Mouse (Mus musculus): ENCODE results near the gene Chsy1. TPM values are rescaled to one million over a fixed set of nuclear protein-coding genes. Genes with fewer than 3 reads are reported as not detected.

Chsy1 gene
- total RNA-seq, 2 experiments from 2014 or later: 10.1 to 15.3 TPM

GRCm38 (mm10) chr7:66198416-66198815, 89.1 kb downstream of the Chsy1 start:
- no peak for ATAC-seq (replicated peaks; ENCODE audit: low FRiP score, poor library complexity, severe bottlenecking)

DNA sequence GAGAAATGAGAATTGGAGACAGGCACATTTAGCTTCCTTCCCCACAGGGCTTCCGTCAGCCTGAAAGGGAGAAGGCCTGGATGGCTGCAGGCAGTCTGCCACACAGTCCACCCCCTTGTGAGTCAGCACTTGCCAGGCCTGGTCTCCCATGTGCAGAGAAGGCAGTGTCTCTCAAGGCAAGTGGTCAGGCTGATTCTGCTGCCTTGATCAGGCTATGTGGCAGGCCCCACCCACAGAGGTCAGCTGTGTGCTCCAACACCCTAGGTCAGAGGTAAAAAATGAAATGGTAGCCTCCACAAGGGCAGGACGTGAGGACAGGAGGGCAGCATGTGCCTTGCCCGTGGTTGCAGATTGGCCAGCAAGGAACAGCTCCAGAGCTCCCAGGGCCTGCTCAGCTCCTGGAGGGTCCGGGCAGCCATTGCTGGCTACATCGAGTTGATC, 90.1 kb downstream of the Chsy1 start:
- peak; percentile 64 for ATAC-seq (replicated peaks; ENCODE audit: low FRiP score, poor library complexity, severe bottlenecking)

GRCm38 (mm10) chr7:66200383-66200782, 91.1 kb downstream of the Chsy1 start:
- no peak for ATAC-seq (replicated peaks; ENCODE audit: low FRiP score, poor library complexity, severe bottlenecking)

GRCm38 (mm10) chr7:66200791-66201450, 91.6 kb downstream of the Chsy1 start:
- peak; percentile 35 for ATAC-seq (replicated peaks; ENCODE audit: low FRiP score, poor library complexity, severe bottlenecking)

GRCm38 (mm10) chr7:66201657-66202056, 92.3 kb downstream of the Chsy1 start:
- no peak for ATAC-seq (replicated peaks; ENCODE audit: low FRiP score, poor library complexity, severe bottlenecking)

DNA sequence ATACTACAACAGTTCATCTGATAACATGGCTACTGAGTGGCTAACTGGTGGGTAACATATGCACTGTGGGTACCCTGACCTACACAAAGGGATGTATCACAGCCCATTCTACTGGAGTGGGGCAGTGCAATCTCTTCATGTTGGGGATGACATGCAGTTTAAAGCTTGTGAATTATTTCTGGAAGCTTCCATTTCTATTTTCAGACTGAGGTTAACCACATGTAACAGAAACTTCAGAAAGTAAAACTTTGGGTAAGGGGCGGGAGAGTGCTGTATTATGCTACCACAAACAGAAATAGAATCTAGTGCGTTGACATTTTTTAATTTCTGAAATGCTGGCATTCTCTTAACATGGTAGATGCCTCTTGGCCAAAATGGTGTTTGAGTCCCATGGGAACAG, 100.6 kb downstream of the Chsy1 start:
- no peak for ATAC-seq (replicated peaks; ENCODE audit: low FRiP score, poor library complexity, severe bottlenecking)

DNA sequence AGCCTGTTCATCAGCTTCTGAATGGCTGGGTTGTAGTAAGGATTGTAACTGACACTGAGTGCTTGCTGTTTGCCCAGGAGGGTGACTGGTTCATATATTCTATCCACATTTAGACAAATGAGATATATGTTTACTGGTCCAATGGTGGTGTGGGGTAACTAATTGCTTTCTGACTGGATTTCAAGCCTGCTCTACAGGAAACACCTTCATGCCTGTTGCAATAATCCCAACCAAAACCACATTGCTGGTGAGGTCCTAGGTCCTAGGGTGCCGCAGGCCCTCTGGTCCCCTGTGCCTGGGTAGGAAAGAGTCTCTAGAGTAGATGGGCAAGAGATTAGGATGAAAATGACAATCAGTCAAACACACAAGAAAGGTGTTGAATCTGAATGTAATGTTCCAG, 103.6 kb downstream of the Chsy1 start:
- ATAC-seq (replicated peaks; ENCODE audit: low FRiP score, poor library complexity, severe bottlenecking): no peak

- ATAC-seq (replicated peaks; ENCODE audit: low FRiP score, poor library complexity, severe bottlenecking): no peak
Measured at GRCm38 (mm10) chr7:66214477-66214876, 105.2 kb downstream of the Chsy1 start.

DNA sequence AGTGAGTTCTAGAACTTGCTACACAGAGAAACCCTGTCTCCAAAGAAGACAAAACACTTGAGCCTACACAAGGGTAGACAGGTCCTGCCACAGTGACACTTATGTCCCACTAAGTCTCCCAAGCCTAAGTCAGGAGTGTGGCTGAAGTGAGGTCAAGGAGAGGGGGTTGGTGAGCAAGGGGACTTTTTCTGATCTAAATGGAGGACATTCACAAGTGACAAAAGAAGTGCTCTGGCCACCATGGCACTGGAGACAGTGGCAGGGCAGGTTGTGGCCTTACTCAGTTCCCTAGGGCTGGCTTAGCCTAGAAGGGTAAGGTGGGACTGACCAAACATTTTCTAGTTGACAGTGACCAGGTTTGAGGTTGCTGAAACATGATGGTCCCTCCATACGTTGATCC, 106.6 kb downstream of the Chsy1 start:
- ATAC-seq (replicated peaks; ENCODE audit: low FRiP score, poor library complexity, severe bottlenecking): no peak

DNA sequence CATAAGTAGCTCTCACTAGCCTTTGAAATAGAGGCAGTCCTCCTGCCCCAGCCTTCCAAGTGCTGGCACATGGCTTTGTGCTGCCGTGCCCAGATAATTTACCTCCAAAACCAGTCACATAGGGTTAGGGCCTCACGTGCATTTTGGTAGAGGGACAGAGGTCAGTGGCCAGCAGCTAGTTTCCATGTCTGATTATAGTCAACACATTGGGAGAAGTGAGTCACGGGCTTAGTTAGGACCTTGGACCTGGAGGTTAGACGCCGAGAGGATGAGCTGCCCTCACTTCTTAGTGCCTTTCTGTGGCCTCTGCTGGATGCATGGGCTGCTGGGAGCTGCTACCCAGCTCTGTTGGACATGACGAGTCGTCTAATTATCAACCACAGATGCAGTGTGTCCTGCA, 107.7 kb downstream of the Chsy1 start:
- no peak for ATAC-seq (replicated peaks; ENCODE audit: low FRiP score, poor library complexity, severe bottlenecking)

DNA sequence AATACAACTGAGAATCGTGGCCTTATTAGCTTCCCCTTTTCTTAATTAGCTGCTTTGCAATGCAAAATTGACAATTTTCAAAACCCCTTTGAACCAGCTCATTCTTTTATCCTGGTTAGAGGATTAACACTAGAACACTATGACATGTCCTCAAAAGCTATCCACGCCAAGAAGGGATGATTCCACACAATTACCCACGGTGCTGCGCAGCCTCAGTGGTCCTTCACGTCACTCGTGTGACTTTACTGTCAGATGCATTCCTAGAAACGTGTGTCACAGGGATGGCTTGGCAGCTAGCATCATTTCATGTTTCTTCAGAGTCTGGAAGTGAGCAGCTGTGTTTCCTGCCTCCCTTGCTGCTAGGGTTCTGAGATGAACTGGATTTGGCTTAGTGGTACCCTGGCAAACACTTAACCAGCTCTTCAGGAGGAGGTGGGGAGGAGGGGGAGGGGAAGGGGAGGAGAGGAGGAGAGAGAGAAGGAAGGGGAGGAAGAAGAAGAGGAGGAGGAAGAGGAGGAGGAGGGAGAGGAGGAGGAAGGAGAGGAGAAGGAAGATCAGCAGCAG, 108.3 kb downstream of the Chsy1 start:
- ATAC-seq (replicated peaks; ENCODE audit: low FRiP score, poor library complexity, severe bottlenecking): no peak

DNA sequence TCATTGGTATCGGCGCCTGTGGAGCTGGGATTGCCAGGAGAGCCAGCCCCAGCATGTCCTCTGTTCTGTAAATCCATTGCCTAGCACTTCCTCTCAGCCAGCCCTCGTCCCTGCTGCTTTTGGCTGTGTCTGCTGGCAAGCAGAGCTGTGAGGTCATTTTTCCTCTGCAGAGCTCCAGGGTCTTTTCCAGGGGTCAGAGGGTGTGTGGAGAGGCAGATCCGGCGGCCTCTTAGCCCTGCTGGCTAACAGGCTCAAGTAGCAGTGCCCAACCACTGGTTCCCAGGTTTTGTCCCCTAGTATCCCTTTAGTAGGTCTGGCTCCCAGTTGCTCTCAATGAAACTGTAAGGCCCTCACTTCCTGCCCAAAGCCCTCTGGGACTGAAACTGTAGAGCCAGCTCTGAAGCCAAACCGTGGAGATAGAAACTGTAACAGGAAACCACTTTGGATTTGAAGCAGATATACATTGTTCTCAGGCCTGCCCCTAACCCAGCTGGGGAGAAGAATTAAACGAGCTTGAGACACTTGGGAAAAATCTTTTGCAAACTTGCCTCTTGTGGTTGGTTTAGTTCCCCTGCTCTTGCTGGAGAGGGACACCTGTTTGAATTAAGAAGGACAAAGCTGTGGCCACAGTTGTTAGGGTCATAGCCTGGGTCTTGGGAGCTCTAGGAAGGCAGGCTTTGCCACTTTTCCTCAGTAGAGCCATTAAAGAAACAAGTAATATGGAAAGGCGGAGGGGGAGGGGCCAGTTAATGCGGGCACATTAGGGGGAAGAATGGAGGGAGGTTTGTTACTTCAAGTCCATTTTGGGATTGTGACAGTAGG, 109.1 kb downstream of the Chsy1 start:
- ATAC-seq (replicated peaks; ENCODE audit: low FRiP score, poor library complexity, severe bottlenecking): no peak

- no peak for ATAC-seq (replicated peaks; ENCODE audit: low FRiP score, poor library complexity, severe bottlenecking)
Measured at GRCm38 (mm10) chr7:66219028-66219793, 109.9 kb downstream of the Chsy1 start.

GRCm38 (mm10) chr7:66219794-66220227, 110.5 kb downstream of the Chsy1 start:
- ATAC-seq (replicated peaks; ENCODE audit: low FRiP score, poor library complexity, severe bottlenecking): no peak

GRCm38 (mm10) chr7:66222621-66223091, 113.3 kb downstream of the Chsy1 start:
- ATAC-seq (replicated peaks; ENCODE audit: low FRiP score, poor library complexity, severe bottlenecking): no peak

Other genes with a start within 250 kb of the Chsy1 start
- not detected in 2 replicates for gene Pcsk6, start 247.8 kb upstream of the Chsy1 start, total RNA-seq (2015; ENCODE audit: low replicate concordance)
- gene Pcsk6, start 247.8 kb upstream of the Chsy1 start, total RNA-seq (2017; ENCODE audit: low replicate concordance): not detected in 2 replicates
- not detected in 2 replicates for gene Gm45213, start 65.9 kb upstream of the Chsy1 start, total RNA-seq (2015; ENCODE audit: low replicate concordance)
- not detected in 2 replicates for gene Gm45213, start 65.9 kb upstream of the Chsy1 start, total RNA-seq (2017; ENCODE audit: low replicate concordance)
- gene Snrpa1, start 50.5 kb upstream of the Chsy1 start, total RNA-seq (2015; ENCODE audit: low replicate concordance): 21.3 and 45.3 TPM in 2 replicates
- 16.9 and 45.1 TPM in 2 replicates for gene Snrpa1, start 50.5 kb upstream of the Chsy1 start, total RNA-seq (2017; ENCODE audit: low replicate concordance)
- gene Selenos, start 29.9 kb upstream of the Chsy1 start, total RNA-seq (2015; ENCODE audit: low replicate concordance): 22.6 and 27.0 TPM in 2 replicates
- gene Selenos, start 29.9 kb upstream of the Chsy1 start, total RNA-seq (2017; ENCODE audit: low replicate concordance): 17.5 and 18.9 TPM in 2 replicates

All from erythroid progenitor cell, adult 5-6 weeks (primary cell).